Mouse (Mus musculus) limb, embryonic 14.5 days (tissue): Measurements from ENCODE around the gene Ednrb. TPM values are rescaled to one million over a fixed set of nuclear protein-coding genes. Genes with fewer than 3 reads are reported as not detected.

Source experiments
- ATAC-seq: fragments of 200-750 bp; cut with Nextera tagmentation; 2 replicates; pipeline ENCODE4 v1.8.0; 2017; ENCODE audit warnings: low read depth, moderate number of reproducible peaks, moderate TSS enrichment; ENCODE audit not compliant: low FRiP score
- DNase-seq: peaks from one replicate; pipeline ENCODE4 v3.0.0-alpha.2; 2015; ENCODE audit warnings: low spot score
- H3K27ac ChIP-seq: fragments of 300-500 bp; sonication (generic); replicated peaks from 2 replicates; pipeline ENCODE4 v1.5.1; 2014; ENCODE audit warnings: low read depth, mild to moderate bottlenecking, low read length, moderate library complexity, mixed read lengths
- H3K27me3 ChIP-seq: fragments of 300-500 bp; sonication (generic); 2 replicates; pipeline ENCODE4 v1.6.1; 2014; ENCODE audit warnings: low read length, mixed read lengths; ENCODE audit not compliant: control insufficient read depth, insufficient read depth
- H3K36me3 ChIP-seq: fragments of 300-500 bp; sonication (generic); 2 replicates; pipeline ENCODE4 v1.6.1; 2014; ENCODE audit warnings: mild to moderate bottlenecking, low read length, moderate library complexity, mixed read lengths; ENCODE audit not compliant: control insufficient read depth, insufficient read depth
- H3K4me1 ChIP-seq: fragments of 300-500 bp; sonication (generic); 2 replicates; pipeline ENCODE4 v1.6.1; 2014; ENCODE audit warnings: antibody characterized with exemption, low read length, mixed read lengths; ENCODE audit not compliant: control insufficient read depth, insufficient read depth
- H3K4me2 ChIP-seq: fragments of 300-500 bp; sonication (generic); replicated peaks from 2 replicates; pipeline ENCODE4 v1.6.1; 2014; ENCODE audit warnings: low read depth, mild to moderate bottlenecking, low read length, moderate library complexity; ENCODE audit not compliant: severe bottlenecking
- H3K4me3 ChIP-seq: fragments of 300-500 bp; sonication (generic); replicated peaks from 2 replicates; pipeline ENCODE4 v1.5.1; 2014; ENCODE audit warnings: low read length
- H3K9ac ChIP-seq: fragments of 300-500 bp; sonication (generic); 2 replicates; pipeline ENCODE4 v1.6.1; 2014; ENCODE audit warnings: mild to moderate bottlenecking, low read depth, low read length, moderate library complexity; ENCODE audit not compliant: severe bottlenecking
- H3K9me3 ChIP-seq: fragments of 300-500 bp; sonication (generic); 2 replicates; pipeline ENCODE4 v1.6.1; 2016; ENCODE audit warnings: low read length; ENCODE audit not compliant: control insufficient read depth
- POLR2A ChIP-seq: fragments of 200-500 bp; IDR thresholded peaks from 2 replicates; pipeline ENCODE4 v1.8.0; 2012; ENCODE audit warnings: inconsistent platforms, mild to moderate bottlenecking, moderate library complexity, borderline replicate concordance; ENCODE audit not compliant: insufficient read depth, insufficient read length; ENCODE audit errors: extremely low read depth
- WGBS: fragments of 180-500 bp; shearing (Covaris S2); extraction: QIAGEN DNeasy Blood & Tissue Kit; methylation state at CpG from one replicate; pipeline ENCODE4 v1.1.7; 2014; 5-methylcytosine and 5-hydroxymethylcytosine counted together
- polyA plus RNA-seq, 2 experiments: library from polyadenylated mRNA; depleted of rRNA in 1 of 2; stranded (reverse) in 1 of 2; unstranded in 1 of 2; fragments of >200 nt; fragmentation: Nextera tagmentation in 1 of 2; extraction: Ambion mirVana in 1 of 2; gene quantifications; 2 replicates each; pipeline versions ENCODE4 v1.2.1 to v1.2.3; 2012 to 2014

Gene Ednrb
- polyA plus RNA-seq, 2 experiments = 10.1 to 26.7 TPM

GRCm38 (mm10) chr14:103813246-103813645 lies 31.0 kb downstream of the Ednrb start:
- Histone ChIP-seq H3K36me3 (no peaks in the 10 kb centered on the region), H3K9me3 (no peaks in the 10 kb centered on the region), H3K4me1 (peaks cover 3% of the 10 kb centered on the region; the same call in 1 of the 2 replicates), H3K9ac (no peak overlapping the region), H3K4me2 (no peak overlapping the region), H3K27ac (no peak overlapping the region), H3K4me3 (no peak overlapping the region), H3K27me3 (no peaks in the 10 kb centered on the region)
- no peak for TF ChIP-seq POLR2A
- DNase-seq (no peak), ATAC-seq (no peak)
- 63% methylated on average over 3 of the region's 3 CpGs for WGBS

DNA sequence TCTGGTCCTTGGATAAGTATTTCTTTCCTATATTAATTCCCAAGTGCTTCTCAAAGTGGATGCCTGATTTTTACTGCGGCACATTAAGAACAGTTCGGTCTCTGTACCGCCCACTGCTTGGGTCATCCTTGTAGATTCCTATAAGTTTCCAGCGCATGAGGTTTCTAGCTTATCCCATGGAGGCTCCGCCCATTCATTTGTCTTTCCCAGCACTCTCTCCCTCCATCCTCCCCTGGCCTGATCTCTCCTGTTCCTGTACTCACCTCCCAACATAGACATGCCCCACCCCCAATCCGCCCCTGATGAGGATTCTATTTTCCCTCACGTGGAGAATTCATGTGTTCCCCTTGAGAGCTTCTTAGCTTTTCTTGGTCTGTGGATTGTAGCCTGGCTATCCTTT lies 32.9 kb downstream of the Ednrb start:
- 88% methylated on average over 7 of the region's 7 CpGs for WGBS
- ATAC-seq = no peak
- Histone ChIP-seq H3K9me3 (no peaks in the 10 kb centered on the region), H3K27ac (no peak overlapping the region), H3K4me1 (no peaks in the 10 kb centered on the region), H3K9ac (no peak overlapping the region), H3K27me3 (no peaks in the 10 kb centered on the region), H3K4me2 (no peak overlapping the region), H3K36me3 (no peaks in the 10 kb centered on the region), H3K4me3 (no peak overlapping the region)
- no peak for DNase-seq
- no peak for TF ChIP-seq POLR2A

DNA sequence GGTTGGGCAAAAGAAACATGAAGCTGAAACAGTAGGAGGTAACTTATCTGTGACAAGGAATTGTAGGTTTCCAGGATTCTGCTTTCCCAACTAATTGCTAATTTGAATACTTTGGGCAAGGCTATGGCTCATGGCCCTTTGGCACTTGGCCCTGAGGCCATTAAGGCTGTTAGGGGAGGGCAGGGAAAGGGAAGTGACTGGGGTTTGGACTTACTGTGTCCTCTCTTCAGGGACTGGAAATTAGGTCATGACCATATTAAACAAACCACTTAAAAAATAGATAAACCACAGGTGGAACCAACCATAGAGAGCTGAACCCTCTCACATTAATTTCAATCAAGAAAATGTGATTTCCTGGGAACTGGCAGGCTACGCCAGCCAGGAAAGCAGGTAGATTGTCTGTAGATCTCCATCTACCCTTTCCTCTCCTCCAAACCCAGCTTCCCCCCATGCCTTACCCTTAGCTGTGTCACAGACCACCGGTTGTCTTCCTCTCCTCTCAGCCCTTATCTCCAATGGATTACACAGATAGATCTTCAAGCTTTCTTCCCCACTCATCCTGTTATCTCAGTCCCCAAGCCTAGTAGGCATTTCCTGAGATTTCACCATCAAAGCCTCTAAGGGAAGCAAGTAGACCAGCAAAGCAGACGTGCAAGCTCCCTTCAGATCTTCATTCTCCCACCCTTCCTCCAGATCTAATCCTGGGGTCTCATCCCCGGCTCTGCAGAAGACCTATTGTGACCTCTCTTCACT lies 40.1 kb downstream of the Ednrb start:
- no peak for ATAC-seq
- no peak overlapping the region for H3K9ac ChIP-seq
- H3K4me2 ChIP-seq = no peak overlapping the region

DNA sequence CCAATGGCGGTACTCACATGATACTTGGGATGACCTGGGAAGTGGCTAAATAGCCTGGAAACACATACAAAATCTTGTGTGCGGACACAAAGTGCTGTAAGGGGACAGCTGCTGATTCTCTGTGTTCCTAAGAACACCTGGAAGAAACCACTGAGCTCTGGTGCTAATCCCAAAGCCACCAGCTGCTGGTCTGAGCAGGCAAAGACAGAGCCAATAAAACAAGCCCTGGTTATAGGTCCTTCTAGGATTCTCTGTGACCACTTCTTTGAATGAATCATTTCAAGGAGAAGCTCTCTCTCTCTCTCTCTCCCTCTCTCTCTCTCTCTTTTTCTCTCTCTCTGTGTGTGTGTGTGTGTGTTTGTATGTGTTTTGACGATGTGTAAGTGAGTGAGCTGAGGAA lies 47.1 kb downstream of the Ednrb start:
- H3K36me3 ChIP-seq = no peaks in the 10 kb centered on the region
- H3K27ac ChIP-seq = no peak overlapping the region
- no peak for TF ChIP-seq POLR2A
- no peak overlapping the region for H3K4me2 ChIP-seq
- no peak overlapping the region for H3K4me3 ChIP-seq
- H3K9ac ChIP-seq = no peak overlapping the region
- H3K9me3 ChIP-seq = peaks cover 3% of the 10 kb centered on the region; the same call in 1 of the 2 replicates
- no peaks in the 10 kb centered on the region for H3K27me3 ChIP-seq
- 73% methylated on average over 3 of the region's 3 CpGs for WGBS
- DNase-seq (no peak), ATAC-seq (peak; percentile 55)
- no peaks in the 10 kb centered on the region for H3K4me1 ChIP-seq

More for the DNA sequence above, 40.1 kb downstream of the Ednrb start:
- Histone ChIP-seq H3K27me3 (no peaks in the 10 kb centered on the region), H3K4me1 (no peaks in the 10 kb centered on the region), H3K36me3 (no peaks in the 10 kb centered on the region), H3K4me3 (no peak overlapping the region), H3K27ac (no peak overlapping the region), H3K9me3 (no peaks in the 10 kb centered on the region)
- 74% methylated on average over 4 of the region's 4 CpGs for WGBS
- TF ChIP-seq POLR2A = no peak
- DNase-seq = no peak

- peaks cover 3% of the 10 kb centered on the region; the same call in 1 of the 2 replicates for H3K9me3 ChIP-seq
- WGBS = 80% methylated on average over 1 of the region's 1 CpGs
- H3K27ac ChIP-seq = no peak overlapping the region
- H3K4me1 ChIP-seq = no peaks in the 10 kb centered on the region
- ATAC-seq = no peak
- H3K4me2 ChIP-seq = no peak overlapping the region
- H3K4me3 ChIP-seq = no peak overlapping the region
- no peak for TF ChIP-seq POLR2A
- no peaks in the 10 kb centered on the region for H3K27me3 ChIP-seq
- no peaks in the 10 kb centered on the region for H3K36me3 ChIP-seq
- H3K9ac ChIP-seq = no peak overlapping the region
- no peak for DNase-seq
Observed at GRCm38 (mm10) chr14:103795591-103795990, 48.6 kb downstream of the Ednrb start.

DNA sequence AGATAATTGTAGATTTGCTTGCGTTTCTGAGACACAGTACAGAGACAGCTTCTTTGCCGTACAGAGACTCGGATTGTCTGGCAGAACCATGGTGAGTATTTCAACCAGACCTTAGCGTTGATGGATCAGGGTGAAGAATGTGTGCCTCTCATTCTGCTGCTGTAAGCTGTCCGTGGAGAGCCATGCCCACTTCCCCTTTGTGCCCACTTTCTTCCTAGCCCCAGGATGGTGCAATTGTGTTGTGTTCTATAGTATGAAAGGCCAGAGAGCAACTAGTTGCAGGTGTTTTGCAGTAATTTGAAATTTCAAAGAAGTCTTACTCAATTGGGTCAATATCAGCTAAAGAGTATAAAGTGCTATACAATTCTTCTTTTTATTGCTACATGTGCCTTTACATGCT lies 50.8 kb downstream of the Ednrb start:
- Histone ChIP-seq H3K4me3 (no peak overlapping the region), H3K9ac (no peak overlapping the region), H3K4me1 (no peaks in the 10 kb centered on the region), H3K4me2 (no peak overlapping the region), H3K27me3 (no peaks in the 10 kb centered on the region), H3K36me3 (no peaks in the 10 kb centered on the region), H3K27ac (no peak overlapping the region), H3K9me3 (peaks cover 3% of the 10 kb centered on the region; the same call in 1 of the 2 replicates)
- ATAC-seq (no peak), DNase-seq (no peak)
- WGBS = 81% methylated on average over 5 of the region's 5 CpGs
- TF ChIP-seq POLR2A = no peak
